Mouse (Mus musculus): Measurements from ENCODE around the gene Zbtb16. TPM values are rescaled to one million over a fixed set of nuclear protein-coding genes. Genes with fewer than 3 reads are reported as not detected.

The Zbtb16 gene
- polyA plus RNA-seq (2014; fragmentation: Nextera tagmentation; extraction: Ambion mirVana) = 5.3 and 6.0 TPM in 2 replicates

DNA sequence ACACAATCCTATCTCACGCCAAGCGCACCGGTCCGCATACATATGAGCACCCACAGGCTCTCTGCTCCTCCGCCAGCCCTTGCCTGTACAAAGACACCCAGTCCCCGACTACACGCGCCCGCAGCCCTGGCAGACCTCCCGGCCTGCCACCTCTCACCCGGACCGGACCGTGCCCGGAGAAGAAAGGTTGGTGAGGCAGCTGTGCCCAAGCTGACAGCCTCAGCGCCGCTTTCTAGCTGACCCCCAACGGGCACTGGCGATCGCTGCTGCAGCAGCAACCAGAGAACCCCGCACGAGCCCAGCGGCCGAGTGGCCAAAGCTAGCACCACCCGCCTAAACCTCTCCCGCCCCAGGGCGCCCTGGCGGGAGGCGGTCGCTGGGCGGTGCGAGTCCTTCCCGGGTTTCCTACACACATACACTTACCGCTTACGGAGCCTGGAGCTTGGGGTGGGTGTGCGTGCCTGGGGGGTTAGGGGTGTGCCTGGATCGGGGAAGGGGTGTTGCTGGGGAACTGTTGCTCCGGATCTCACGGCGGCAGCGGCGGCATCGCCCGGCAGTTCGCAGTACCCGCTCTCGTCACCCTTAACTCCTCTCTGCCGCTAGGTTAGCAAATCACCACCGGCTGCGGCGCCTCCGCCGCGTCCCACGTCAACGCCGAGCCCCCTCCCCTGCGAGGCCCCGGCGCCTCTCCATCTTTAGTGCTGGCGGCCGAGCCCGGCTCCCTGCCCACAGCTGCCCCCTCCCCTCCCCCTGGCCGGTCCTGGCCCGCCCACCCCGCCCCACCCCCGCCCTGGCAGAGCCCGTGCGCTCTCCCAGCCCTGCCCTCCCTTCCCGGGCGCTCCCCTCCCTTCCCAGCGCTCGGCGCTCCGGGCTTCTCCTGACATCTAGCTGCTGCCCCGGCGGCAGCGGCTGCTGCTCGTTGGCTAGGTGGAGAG, at the start of gene Zbtb16:
TSS of gene Zbtb16 (minus strand) at position 592 of the 935 bp plus-strand sequence.
- Histone ChIP-seq H3K9ac (peak within 1 kb of the TSS; percentile 71), H3K4me3 (replicated peaks; ENCODE audit: low read length) (peak within 1 kb of the TSS; percentile 75), H3K9me3 (ENCODE audit: control insufficient read depth, low read length) (no peaks in the 10 kb centered on the region), H3K27me3 (ENCODE audit: control insufficient read depth, insufficient read depth, low read length) (peaks cover 23% of the 10 kb centered on the region), H3K4me1 (replicated peaks; ENCODE audit: control insufficient read depth, insufficient read depth, low read length) (peaks cover 11% of the 10 kb centered on the region; the same call in 1 of the 2 replicates), H3K27ac (peak within 1 kb of the TSS; percentile 47; the same call in 1 of the 2 replicates), H3K4me2 (replicated peaks) (peak within 1 kb of the TSS; percentile 93), H3K36me3 (replicated peaks; ENCODE audit: control insufficient read depth, insufficient read depth) (peaks cover 6% of the 10 kb centered on the region; the same call in 1 of the 2 replicates)
- ATAC-seq (ENCODE audit: low FRiP score) = peak; percentile 82
- under 1% methylated on average over 65 of the region's 78 CpGs for whole genome bisulfite sequencing
- peak; percentile 80 for DNase-seq (ENCODE audit: low spot score)

GRCm38 (mm10) chr9:48872896-48873295, 36.9 kb upstream of the Zbtb16 start:
- Histone ChIP-seq H3K9me3 (ENCODE audit: control insufficient read depth, low read length) (no peaks in the 10 kb centered on the region), H3K36me3 (replicated peaks; ENCODE audit: control insufficient read depth, insufficient read depth) (no peaks in the 10 kb centered on the region), H3K27me3 (ENCODE audit: control insufficient read depth, insufficient read depth, low read length) (no peaks in the 10 kb centered on the region), H3K4me1 (replicated peaks; ENCODE audit: control insufficient read depth, insufficient read depth, low read length) (no peaks in the 10 kb centered on the region), H3K4me3 (replicated peaks; ENCODE audit: low read length) (no peak overlapping the region), H3K4me2 (replicated peaks) (no peak overlapping the region), H3K9ac (no peak overlapping the region), H3K27ac (no peak overlapping the region)
- ATAC-seq (ENCODE audit: low FRiP score) (no peak), DNase-seq (ENCODE audit: low spot score) (no peak)
- WGBS = 83% methylated on average over 8 of the region's 8 CpGs

- DNase-seq (ENCODE audit: low spot score) = no peak
- H3K27ac ChIP-seq = no peak overlapping the region
These were observed 30.6 kb upstream of the Zbtb16 start for GRCm38 (mm10) chr9:48866523-48867121.

GRCm38 (mm10) chr9:48865235-48865634, 29.2 kb upstream of the Zbtb16 start:
- peaks cover 7% of the 10 kb centered on the region; the same call in 1 of the 2 replicates for H3K4me1 ChIP-seq (replicated peaks; ENCODE audit: control insufficient read depth, insufficient read depth, low read length)
- 51% methylated on average over 9 of the region's 9 CpGs for WGBS
- H3K9me3 ChIP-seq (ENCODE audit: control insufficient read depth, low read length) = no peaks in the 10 kb centered on the region
- no peak for ATAC-seq (ENCODE audit: low FRiP score)
- no peak overlapping the region for H3K27ac ChIP-seq
- H3K4me3 ChIP-seq (replicated peaks; ENCODE audit: low read length) = no peak overlapping the region
- DNase-seq (ENCODE audit: low spot score) = no peak
- no peaks in the 10 kb centered on the region for H3K27me3 ChIP-seq (ENCODE audit: control insufficient read depth, insufficient read depth, low read length)
- H3K9ac ChIP-seq = no peak overlapping the region
- no peaks in the 10 kb centered on the region for H3K36me3 ChIP-seq (replicated peaks; ENCODE audit: control insufficient read depth, insufficient read depth)
- no peak overlapping the region for H3K4me2 ChIP-seq (replicated peaks)

More at GRCm38 (mm10) chr9:48866523-48867121, 30.6 kb upstream of the Zbtb16 start:
- Histone ChIP-seq H3K9ac (no peak overlapping the region), H3K4me3 (replicated peaks; ENCODE audit: low read length) (no peak overlapping the region), H3K27me3 (ENCODE audit: control insufficient read depth, insufficient read depth, low read length) (no peaks in the 10 kb centered on the region), H3K9me3 (ENCODE audit: control insufficient read depth, low read length) (no peaks in the 10 kb centered on the region), H3K4me1 (replicated peaks; ENCODE audit: control insufficient read depth, insufficient read depth, low read length) (peaks cover 7% of the 10 kb centered on the region; the same call in 1 of the 2 replicates), H3K36me3 (replicated peaks; ENCODE audit: control insufficient read depth, insufficient read depth) (no peaks in the 10 kb centered on the region), H3K4me2 (replicated peaks) (no peak overlapping the region)
- ATAC-seq (ENCODE audit: low FRiP score) = peak; percentile 2; the same call in 1 of the 2 replicates
- 42% methylated on average over 12 of the region's 12 CpGs for WGBS

DNA sequence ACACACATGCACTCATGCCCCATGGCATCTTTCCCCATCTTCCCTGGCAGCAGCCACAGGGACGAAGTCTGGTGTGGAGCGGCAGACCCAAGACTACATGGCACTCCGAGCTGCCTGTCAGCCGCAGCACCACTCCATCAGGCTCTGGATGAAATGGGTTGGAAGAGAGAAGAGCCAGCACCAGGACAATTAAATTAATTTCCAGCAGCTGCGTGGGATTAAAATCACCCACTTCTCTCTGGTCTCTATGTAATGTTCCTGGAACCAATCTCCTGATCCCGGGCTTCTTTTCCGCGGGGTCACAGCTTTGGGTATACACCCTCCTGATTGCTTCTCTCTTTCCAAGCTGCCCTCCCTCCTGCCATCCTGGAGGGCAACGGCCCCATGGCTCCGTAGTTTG, 25.5 kb upstream of the Zbtb16 start:
- no peak for ATAC-seq (ENCODE audit: low FRiP score)
- WGBS = 91% methylated on average over 10 of the region's 10 CpGs

DNA sequence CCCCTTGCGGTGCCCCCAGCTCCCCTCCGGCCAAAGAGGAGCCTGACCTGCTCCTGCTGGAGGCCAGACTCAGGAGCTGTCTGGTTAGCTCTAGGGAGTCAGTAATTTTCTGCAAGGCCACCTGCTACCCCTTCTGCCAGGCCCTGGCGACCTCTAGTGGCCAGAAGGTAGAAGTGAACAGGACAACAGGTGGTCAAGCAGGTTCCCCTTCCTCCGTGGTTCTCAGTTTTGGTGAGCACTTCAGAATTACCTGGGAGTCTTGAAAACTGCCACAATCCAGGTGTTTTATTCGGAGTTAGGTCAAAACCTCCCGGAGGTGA, 24.5 kb upstream of the Zbtb16 start:
- Histone ChIP-seq H3K4me1 (replicated peaks; ENCODE audit: control insufficient read depth, insufficient read depth, low read length) (no peaks in the 10 kb centered on the region), H3K27me3 (ENCODE audit: control insufficient read depth, insufficient read depth, low read length) (no peaks in the 10 kb centered on the region), H3K27ac (no peak overlapping the region), H3K9me3 (ENCODE audit: control insufficient read depth, low read length) (no peaks in the 10 kb centered on the region), H3K4me2 (replicated peaks) (no peak overlapping the region), H3K36me3 (replicated peaks; ENCODE audit: control insufficient read depth, insufficient read depth) (no peaks in the 10 kb centered on the region), H3K9ac (no peak overlapping the region), H3K4me3 (replicated peaks; ENCODE audit: low read length) (no peak overlapping the region)
- ATAC-seq (ENCODE audit: low FRiP score) (no peak), DNase-seq (ENCODE audit: low spot score) (peak; percentile 71)
- 4% methylated on average over 6 of the region's 6 CpGs for WGBS

More for the DNA sequence above, 25.5 kb upstream of the Zbtb16 start:
- H3K27ac ChIP-seq = no peak overlapping the region
- H3K9me3 ChIP-seq (ENCODE audit: control insufficient read depth, low read length) = no peaks in the 10 kb centered on the region
- H3K4me3 ChIP-seq (replicated peaks; ENCODE audit: low read length) = no peak overlapping the region
- no peaks in the 10 kb centered on the region for H3K27me3 ChIP-seq (ENCODE audit: control insufficient read depth, insufficient read depth, low read length)
- H3K4me2 ChIP-seq (replicated peaks) = no peak overlapping the region
- H3K4me1 ChIP-seq (replicated peaks; ENCODE audit: control insufficient read depth, insufficient read depth, low read length) = peaks cover 2% of the 10 kb centered on the region; the same call in 1 of the 2 replicates
- H3K36me3 ChIP-seq (replicated peaks; ENCODE audit: control insufficient read depth, insufficient read depth) = no peaks in the 10 kb centered on the region
- H3K9ac ChIP-seq = no peak overlapping the region
- no peak for DNase-seq (ENCODE audit: low spot score)

GRCm38 (mm10) chr9:48859828-48860525, 24.0 kb upstream of the Zbtb16 start:
- H3K4me2 ChIP-seq (replicated peaks) = no peak overlapping the region
- H3K9me3 ChIP-seq (ENCODE audit: control insufficient read depth, low read length) = no peaks in the 10 kb centered on the region
- H3K4me3 ChIP-seq (replicated peaks; ENCODE audit: low read length) = no peak overlapping the region
- no peak overlapping the region for H3K9ac ChIP-seq
- WGBS = 24% methylated on average over 10 of the region's 10 CpGs
- DNase-seq (ENCODE audit: low spot score) = no peak
- H3K27ac ChIP-seq = no peak overlapping the region
- no peaks in the 10 kb centered on the region for H3K4me1 ChIP-seq (replicated peaks; ENCODE audit: control insufficient read depth, insufficient read depth, low read length)
- H3K27me3 ChIP-seq (ENCODE audit: control insufficient read depth, insufficient read depth, low read length) = no peaks in the 10 kb centered on the region
- no peak for ATAC-seq (ENCODE audit: low FRiP score)
- H3K36me3 ChIP-seq (replicated peaks; ENCODE audit: control insufficient read depth, insufficient read depth) = no peaks in the 10 kb centered on the region

GRCm38 (mm10) chr9:48857944-48858343, 21.9 kb upstream of the Zbtb16 start:
- Histone ChIP-seq H3K4me3 (replicated peaks; ENCODE audit: low read length) (no peak overlapping the region), H3K27me3 (ENCODE audit: control insufficient read depth, insufficient read depth, low read length) (no peaks in the 10 kb centered on the region), H3K4me1 (replicated peaks; ENCODE audit: control insufficient read depth, insufficient read depth, low read length) (no peaks in the 10 kb centered on the region), H3K9me3 (ENCODE audit: control insufficient read depth, low read length) (no peaks in the 10 kb centered on the region), H3K27ac (no peak overlapping the region), H3K4me2 (replicated peaks) (no peak overlapping the region), H3K36me3 (replicated peaks; ENCODE audit: control insufficient read depth, insufficient read depth) (no peaks in the 10 kb centered on the region), H3K9ac (no peak overlapping the region)
- DNase-seq (ENCODE audit: low spot score) (no peak), ATAC-seq (ENCODE audit: low FRiP score) (no peak)
- WGBS = 84% methylated on average over 7 of the region's 7 CpGs

DNA sequence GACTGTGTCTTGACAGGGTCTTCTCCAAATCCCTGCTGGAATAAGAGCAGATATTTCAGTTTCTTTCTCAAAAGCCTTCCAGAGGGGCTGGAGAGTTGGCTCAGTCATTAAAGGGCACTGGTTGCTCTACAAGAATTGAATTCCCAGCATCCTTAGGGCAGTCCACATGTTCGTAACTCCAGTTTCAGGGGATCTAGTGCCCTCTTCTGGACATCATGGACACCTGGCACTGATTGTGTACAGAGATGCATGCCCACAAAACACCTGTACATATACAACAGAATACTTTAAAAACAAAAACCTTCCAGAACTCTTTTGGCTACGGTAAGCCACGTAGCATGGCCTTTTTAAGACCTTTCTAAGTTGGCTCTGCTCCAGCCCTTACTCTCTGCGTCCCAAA, 20.2 kb upstream of the Zbtb16 start:
- Histone ChIP-seq H3K9me3 (ENCODE audit: control insufficient read depth, low read length) (no peaks in the 10 kb centered on the region), H3K9ac (no peak overlapping the region), H3K4me1 (replicated peaks; ENCODE audit: control insufficient read depth, insufficient read depth, low read length) (no peaks in the 10 kb centered on the region), H3K27me3 (ENCODE audit: control insufficient read depth, insufficient read depth, low read length) (no peaks in the 10 kb centered on the region), H3K4me3 (replicated peaks; ENCODE audit: low read length) (no peak overlapping the region), H3K27ac (no peak overlapping the region), H3K36me3 (replicated peaks; ENCODE audit: control insufficient read depth, insufficient read depth) (no peaks in the 10 kb centered on the region), H3K4me2 (replicated peaks) (no peak overlapping the region)
- DNase-seq (ENCODE audit: low spot score) (no peak), ATAC-seq (ENCODE audit: low FRiP score) (no peak)
- whole genome bisulfite sequencing = 85% methylated on average over 4 of the region's 4 CpGs
